Mouse (Mus musculus) lung, postnatal 0 days (tissue): ENCODE measurements around the gene Eif4g3.

Experiments used
- CTCF ChIP-seq: IDR thresholded peaks from 2 replicates; pipeline ENCODE4 v1.5.1; 2016; ENCODE audit warnings: antibody characterized with exemption, mild to moderate bottlenecking
- EP300 ChIP-seq: IDR thresholded peaks from 2 replicates; pipeline ENCODE4 v1.6.1; 2016; ENCODE audit warnings: antibody characterized with exemption, mild to moderate bottlenecking, control low read depth

DNA sequence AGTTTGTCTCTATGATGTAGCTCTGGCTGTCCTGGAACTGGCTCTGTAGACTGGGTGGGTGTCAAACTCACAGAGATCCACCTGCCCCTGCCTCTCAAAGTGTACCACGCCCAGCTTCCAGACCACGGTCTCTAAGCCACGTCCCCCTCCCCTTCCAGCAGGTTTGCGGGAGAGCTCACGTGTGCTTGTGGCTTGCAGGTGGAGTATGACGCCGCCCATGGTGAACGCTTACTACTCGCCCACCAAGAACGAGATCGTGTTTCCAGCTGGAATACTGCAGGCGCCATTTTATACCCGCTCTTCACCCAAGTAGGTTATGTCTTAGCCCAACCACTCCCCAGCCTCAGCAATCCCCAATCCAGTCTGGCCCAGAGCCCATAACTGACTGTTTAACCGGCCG is 36.6 kb upstream of the Eif4g3 start:
- no peak for TF ChIP-seq CTCF
- no peak for TF ChIP-seq EP300
